In the genomic region with DNA sequence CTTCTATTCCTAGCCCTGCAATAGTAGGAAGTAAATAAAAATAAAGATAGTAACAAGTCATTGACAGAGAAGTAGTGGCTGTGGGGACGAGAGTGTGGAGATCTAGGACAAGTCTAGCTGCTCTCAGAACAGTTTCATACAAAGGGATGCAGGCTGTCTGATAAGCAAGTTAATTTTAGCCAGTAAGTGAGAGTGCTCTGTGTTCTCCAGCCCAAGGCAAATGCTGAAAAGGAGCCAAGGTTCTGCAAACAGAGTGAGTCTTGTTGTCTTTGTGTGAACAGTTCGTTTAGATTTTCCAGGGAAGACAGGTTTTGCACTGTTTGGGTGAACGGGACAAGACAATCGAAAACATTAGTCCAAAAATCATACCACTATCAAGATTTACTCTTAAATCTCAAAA, we compare ENCODE assay signal across 9 mouse cellular contexts. TPM values are rescaled to one million over a fixed set of nuclear protein-coding genes. Genes with fewer than 3 reads are reported as not detected.
DNase-seq lines count a peak whose midpoint lies in the region.
"Had no signal": no experiment of that assay in that cellular context is flagged by ENCODE, and none has a peak within 500 bp of the region (broad histone marks: within the 10 kb centered on the region; RNA-seq: fewer than 3 reads in every experiment).

No protein-coding gene starts in this region.

- peak; percentile 72 for DNase-seq in layer of hippocampus, adult 11-12 months (ENCODE audit: low spot score)
- DNase-seq in layer of hippocampus, adult 9-10 months (ENCODE audit: low spot score) = no peak
- peak; percentile 21 to 41 for DNase-seq in cerebellum, adult 18-20 months
- DNase-seq in heart, embryonic 10.5 days (ENCODE audit: low spot score) = no peak
- peak; percentile 20 to 63 for DNase-seq in layer of hippocampus, postnatal 36 days
- no peak for DNase-seq in retina, postnatal 1 day
- no peak for DNase-seq in kidney, adult 9 months
- DNase-seq in thymus, postnatal 36 days = no peak

- no peaks in the 10 kb centered on the region; the same call in 1 of the 2 replicates for H3K4me1 ChIP-seq in heart, embryonic 10.5 days
- H3K4me1 ChIP-seq: embryonic facial prominence, embryonic 12.5 days had no signal

- peak overlapping the region; percentile 67; the same call in 1 of the 2 replicates for H3K27ac ChIP-seq in heart, embryonic 10.5 days
- H3K27ac ChIP-seq: embryonic facial prominence, embryonic 12.5 days had no signal

- 37% methylated on average over 4 of the region's 4 CpGs for WGBS in heart, embryonic 10.5 days

- H3K36me3 ChIP-seq in heart, embryonic 10.5 days = no peaks in the 10 kb centered on the region
- H3K36me3 ChIP-seq: embryonic facial prominence, embryonic 12.5 days had no signal

- H3K9me3 ChIP-seq in heart, embryonic 10.5 days = no peaks in the 10 kb centered on the region
- H3K9me3 ChIP-seq: embryonic facial prominence, embryonic 12.5 days had no signal

- H3K27me3 ChIP-seq in heart, embryonic 10.5 days (ENCODE audit: insufficient read depth, poor library complexity, severe bottlenecking) = no peaks in the 10 kb centered on the region
- H3K27me3 ChIP-seq: embryonic facial prominence, embryonic 12.5 days had no signal

- H3K4me3 ChIP-seq in heart, embryonic 10.5 days = peak overlapping the region; percentile 12
- H3K4me3 ChIP-seq: embryonic facial prominence, embryonic 12.5 days had no signal

RNA-seq across cellular contexts. Expression of a gene that starts 25.4 kb away (rescaled TPM):
- polyA plus RNA-seq in heart, embryonic 10.5 days (2016; fragmentation: Nextera tagmentation; extraction: Ambion mirVana) = 17.8 and 18.6 TPM in 2 replicates
- 100 to 1,000 TPM; 124 TPM for total RNA-seq in layer of hippocampus, postnatal 36 days (2021)

Comparison
In these comparisons a context has a peak if more than half of its experiments do, and no peak if none do; other contexts are left out.
1. DNase-seq: peak in layer of hippocampus, adult 11-12 months (single experiment), cerebellum, adult 18-20 months (2 of 2) and layer of hippocampus, postnatal 36 days (2 of 2); none in layer of hippocampus, adult 9-10 months (single experiment), heart, embryonic 10.5 days (single experiment), retina, postnatal 1 day (single experiment), kidney, adult 9 months (single experiment) and thymus, postnatal 36 days (0 of 2).